Mouse (Mus musculus) kidney, postnatal 0 days (tissue): ENCODE data around the gene Nat9. TPM values are rescaled to one million over a fixed set of nuclear protein-coding genes. Genes with fewer than 3 reads are reported as not detected.

Experiments
- ATAC-seq: fragments of 200-750 bp; cut with Nextera tagmentation; replicated peaks from 2 replicates; pipeline ENCODE4 v1.8.0; 2017; ENCODE audit warnings: low read depth, moderate number of reproducible peaks, moderate TSS enrichment, moderate library complexity; ENCODE audit not compliant: low FRiP score
- DNase-seq: peaks from one replicate; pipeline ENCODE4 v3.0.0-alpha.2; 2016; ENCODE audit warnings: low spot score
- H3K27ac ChIP-seq: fragments of 300-500 bp; sonication (generic); 2 replicates; pipeline ENCODE4 v1.5.1; 2014; ENCODE audit warnings: mild to moderate bottlenecking
- H3K27me3 ChIP-seq: fragments of 300-500 bp; sonication (generic); 2 replicates; pipeline ENCODE4 v1.6.1; 2014; ENCODE audit warnings: low read length, mixed read lengths; ENCODE audit not compliant: insufficient read depth
- H3K36me3 ChIP-seq: fragments of 300-500 bp; sonication (generic); 2 replicates; pipeline ENCODE4 v1.6.1; 2014; ENCODE audit warnings: low read length, mixed read lengths; ENCODE audit not compliant: insufficient read depth
- H3K4me1 ChIP-seq: fragments of 300-500 bp; sonication (generic); replicated peaks from 2 replicates; pipeline ENCODE4 v1.6.1; 2014; ENCODE audit warnings: antibody characterized with exemption, low read length, mixed read lengths; ENCODE audit not compliant: insufficient read depth
- H3K4me2 ChIP-seq: fragments of 300-500 bp; sonication (generic); 2 replicates; pipeline ENCODE4 v1.6.1; 2014; ENCODE audit warnings: mild to moderate bottlenecking, low read length, moderate library complexity, mixed read lengths
- H3K4me3 ChIP-seq: fragments of 300-500 bp; sonication (generic); replicated peaks from 2 replicates; pipeline ENCODE4 v1.5.1; 2014; ENCODE audit warnings: low read depth, low read length
- H3K9ac ChIP-seq: fragments of 300-500 bp; sonication (generic); 2 replicates; pipeline ENCODE4 v1.6.1; 2014; ENCODE audit warnings: low read depth, low read length
- H3K9me3 ChIP-seq: fragments of 300-500 bp; sonication (generic); replicated peaks from 2 replicates; pipeline ENCODE4 v1.6.1; 2016; ENCODE audit warnings: low read length, inconsistent platforms, mixed read lengths
- CTCF ChIP-seq: IDR thresholded peaks from 2 replicates; pipeline ENCODE4 v1.5.1; 2016; ENCODE audit warnings: antibody characterized with exemption, low read depth, mild to moderate bottlenecking, moderate library complexity
- WGBS: fragments of 180-500 bp; shearing (Covaris S2); extraction: QIAGEN DNeasy Blood & Tissue Kit; methylation state at CpG from one replicate; pipeline ENCODE4 v1.1.7; 2014; 5-methylcytosine and 5-hydroxymethylcytosine counted together
- polyA plus RNA-seq: library from polyadenylated mRNA; unstranded; fragments of >200 nt; fragmentation: Nextera tagmentation; extraction: Ambion mirVana; gene quantifications from 2 replicates; pipeline ENCODE4 v1.2.1, GENCODE M21; 2015

The Nat9 gene
- polyA plus RNA-seq, 1 experiment from 2014 or later: 26.8 TPM

- Histone ChIP-seq H3K9me3 (no peaks in the 10 kb centered on the region), H3K4me1 (peaks cover 16% of the 10 kb centered on the region), H3K27ac (peak overlapping the region; percentile 88), H3K4me2 (peak overlapping the region; percentile 82), H3K9ac (peak overlapping the region; percentile 83), H3K36me3 (0 out of 2 replicates have a peak, but pooled peaks cover 4% of the 10 kb centered on the region), H3K27me3 (no peaks in the 10 kb centered on the region), H3K4me3 (peak overlapping the region; percentile 81)
- 0% methylated on average over 13 of the region's 14 CpGs for WGBS
- peak; percentile 86 for DNase-seq
- no peak for TF ChIP-seq CTCF
- 0 out of 2 replicates have a peak, but pooled peaks have one; percentile 12 for ATAC-seq
Measured at GRCm38 (mm10) chr11:115164341-115164975, 23.2 kb downstream of the Nat9 start.

DNA sequence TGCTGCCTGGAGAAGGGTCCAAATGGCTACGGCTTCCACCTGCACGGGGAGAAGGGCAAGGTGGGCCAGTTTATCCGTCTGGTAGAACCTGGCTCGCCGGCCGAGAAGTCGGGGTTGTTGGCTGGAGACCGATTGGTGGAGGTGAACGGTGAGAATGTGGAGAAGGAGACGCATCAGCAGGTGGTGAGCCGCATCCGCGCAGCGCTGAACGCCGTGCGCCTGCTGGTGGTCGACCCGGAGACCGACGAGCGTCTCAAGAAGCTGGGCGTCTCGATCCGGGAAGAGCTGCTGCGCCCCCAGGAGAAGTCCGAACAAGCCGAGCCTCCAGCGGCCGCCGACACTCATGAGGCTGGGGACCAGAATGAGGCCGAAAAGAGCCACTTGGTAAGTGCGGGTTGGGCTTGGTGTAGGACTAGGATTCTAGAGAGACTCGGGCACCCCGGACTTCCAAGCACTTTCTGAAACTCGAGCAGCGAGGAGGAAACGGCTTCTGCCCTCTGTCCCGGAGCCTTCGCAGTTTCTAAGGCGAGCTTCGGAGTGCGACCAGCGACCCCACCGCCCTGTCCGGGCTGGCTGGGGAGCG lies 24.0 kb downstream of the Nat9 start:
- H3K4me1 ChIP-seq: peaks cover 16% of the 10 kb centered on the region
- peak overlapping the region; percentile 82 for H3K4me2 ChIP-seq
- WGBS: under 1% methylated on average over 47 of the region's 47 CpGs
- 0 out of 2 replicates have a peak, but pooled peaks have one; percentile 22 for TF ChIP-seq CTCF
- no peaks in the 10 kb centered on the region for H3K27me3 ChIP-seq
- ATAC-seq: 0 out of 2 replicates have a peak, but pooled peaks have one; percentile 6
- H3K9me3 ChIP-seq: no peaks in the 10 kb centered on the region
- H3K9ac ChIP-seq: peak overlapping the region; percentile 83
- peak overlapping the region; percentile 81 for H3K4me3 ChIP-seq
- peak; percentile 65 for DNase-seq
- H3K36me3 ChIP-seq: no peaks in the 10 kb centered on the region
- peak overlapping the region; percentile 88 for H3K27ac ChIP-seq

GRCm38 (mm10) chr11:115162832-115163480 lies 24.7 kb downstream of the Nat9 start, which contains the start of gene Slc9a3r1:
Gene Slc9a3r1 (plus strand): TSS chr11:115163341.
- WGBS: under 1% methylated on average over 47 of the region's 47 CpGs

DNA sequence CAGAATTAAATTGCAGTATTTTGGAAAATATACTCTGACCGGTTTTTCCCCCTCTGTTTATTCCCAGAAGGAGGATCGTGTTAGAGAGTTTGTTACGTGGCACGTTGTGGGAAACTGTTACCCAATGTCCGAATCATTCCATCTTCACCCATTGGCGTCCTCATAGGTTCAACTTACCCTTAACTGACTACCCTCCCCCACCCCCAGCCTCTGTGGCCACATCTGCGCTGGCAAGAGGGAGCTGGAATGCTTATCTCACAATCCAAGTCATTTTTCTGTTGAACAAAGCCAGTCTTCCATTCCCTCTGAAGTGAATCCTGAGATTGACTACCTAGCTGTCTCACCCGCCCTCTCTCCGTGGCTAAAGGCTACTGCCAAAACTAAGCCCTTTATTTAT lies 25.5 kb downstream of the Nat9 start:
- DNase-seq (no peak), ATAC-seq (no peak)
- H3K27ac ChIP-seq: peak overlapping the region; percentile 73; the same call in 1 of the 2 replicates
- TF ChIP-seq CTCF: no peak
- no peaks in the 10 kb centered on the region for H3K36me3 ChIP-seq
- peaks cover 16% of the 10 kb centered on the region for H3K4me1 ChIP-seq
- WGBS: 27% methylated on average over 9 of the region's 9 CpGs
- no peak overlapping the region for H3K4me3 ChIP-seq
- H3K27me3 ChIP-seq: no peaks in the 10 kb centered on the region
- peak overlapping the region; percentile 82 for H3K4me2 ChIP-seq
- H3K9me3 ChIP-seq: no peaks in the 10 kb centered on the region
- H3K9ac ChIP-seq: peak overlapping the region; percentile 57; the same call in 1 of the 2 replicates

More at GRCm38 (mm10) chr11:115162832-115163480, 24.7 kb downstream of the Nat9 start, which contains the start of gene Slc9a3r1:
- Histone ChIP-seq H3K9ac (peak within 1 kb of the TSS; percentile 83), H3K27me3 (no peaks in the 10 kb centered on the region), H3K4me1 (peaks cover 16% of the 10 kb centered on the region), H3K4me2 (peak within 1 kb of the TSS; percentile 82), H3K9me3 (no peaks in the 10 kb centered on the region), H3K36me3 (no peaks in the 10 kb centered on the region), H3K27ac (peak within 1 kb of the TSS; percentile 88), H3K4me3 (peak within 1 kb of the TSS; percentile 81)
- DNase-seq (peak; percentile 99), ATAC-seq (peak; percentile 92)
- TF ChIP-seq CTCF: no peak

DNA sequence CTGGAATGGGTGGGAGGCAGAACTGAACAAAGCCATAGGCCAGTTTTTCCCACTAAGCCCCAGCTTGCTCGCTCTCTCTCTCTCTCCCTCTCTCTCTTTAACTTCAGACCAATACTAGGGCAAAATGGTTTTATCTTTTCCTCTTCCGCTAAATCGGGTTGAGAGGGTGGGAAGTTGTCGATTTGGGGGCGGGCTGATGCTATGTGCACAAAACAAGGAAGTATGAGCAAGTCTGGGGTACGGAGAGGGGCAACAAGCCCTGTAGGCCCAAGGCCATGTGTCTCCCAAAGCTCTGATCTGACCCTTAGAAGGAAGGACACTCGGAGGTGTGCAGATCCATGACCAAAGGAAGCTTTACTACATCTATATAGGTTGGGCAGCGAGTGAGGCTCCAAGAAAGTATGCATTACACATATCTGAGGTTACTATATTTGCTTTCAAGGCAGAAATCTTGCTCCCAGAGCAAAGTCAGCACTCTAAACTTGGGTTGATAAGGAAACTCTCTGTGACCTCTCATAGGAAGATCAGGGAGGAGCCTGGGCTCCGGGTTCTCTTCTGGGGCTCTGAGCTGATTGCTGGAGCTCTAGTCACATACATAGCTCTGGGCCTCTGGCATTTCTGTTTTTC lies 26.0 kb downstream of the Nat9 start:
- Histone ChIP-seq H3K27me3 (no peaks in the 10 kb centered on the region), H3K27ac (no peak overlapping the region), H3K4me2 (no peak overlapping the region), H3K4me1 (peaks cover 16% of the 10 kb centered on the region), H3K9ac (no peak overlapping the region), H3K4me3 (no peak overlapping the region), H3K36me3 (no peaks in the 10 kb centered on the region), H3K9me3 (no peaks in the 10 kb centered on the region)
- WGBS: 75% methylated on average over 9 of the region's 9 CpGs
- ATAC-seq: no peak
- TF ChIP-seq CTCF: no peak
- DNase-seq: no peak
